Mouse (Mus musculus) layer of hippocampus, postnatal 36 days (tissue): ENCODE results near the gene Adamts2. TPM values are rescaled to one million over a fixed set of nuclear protein-coding genes. Genes with fewer than 3 reads are reported as not detected.

Experiments
- DNase-seq, 2 experiments: peaks; one replicate each; pipeline ENCODE4 v3.0.0; 2022
- total RNA-seq, 2 experiments: library from RNA; stranded (reverse); gene quantifications; 2 replicates each; pipeline ENCODE4 v1.2.3; 2021

The Adamts2 gene
- total RNA-seq, 2 experiments from 2014 or later: 15.7 to 15.9 TPM

DNA sequence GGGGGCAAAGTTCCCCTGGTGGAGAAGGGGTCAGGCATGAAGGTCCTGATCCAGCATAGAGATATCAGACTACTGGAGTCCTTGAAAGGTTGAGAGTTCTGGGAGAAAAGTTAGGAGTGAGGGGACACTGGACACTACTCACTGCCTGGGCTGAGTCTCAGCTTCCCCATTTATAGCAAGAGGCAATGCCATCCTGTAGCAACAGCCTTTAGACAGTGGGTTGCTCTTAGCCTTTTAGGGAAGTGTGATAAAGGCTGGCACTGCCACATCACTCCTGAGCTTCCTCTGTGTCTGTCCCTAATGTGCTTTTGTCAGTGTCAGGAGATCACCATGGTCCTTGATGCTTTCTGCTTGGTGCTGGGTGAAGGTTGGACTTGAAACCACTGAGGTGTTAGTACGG, 134.7 kb downstream of the Adamts2 start:
- DNase-seq: no peak

GRCm38 (mm10) chr11:50738436-50738835, 136.6 kb downstream of the Adamts2 start:
- DNase-seq: no peak

GRCm38 (mm10) chr11:50739453-50739852, 137.6 kb downstream of the Adamts2 start:
- no peak for DNase-seq

GRCm38 (mm10) chr11:50742146-50742545, 140.3 kb downstream of the Adamts2 start:
- DNase-seq: no peak

DNA sequence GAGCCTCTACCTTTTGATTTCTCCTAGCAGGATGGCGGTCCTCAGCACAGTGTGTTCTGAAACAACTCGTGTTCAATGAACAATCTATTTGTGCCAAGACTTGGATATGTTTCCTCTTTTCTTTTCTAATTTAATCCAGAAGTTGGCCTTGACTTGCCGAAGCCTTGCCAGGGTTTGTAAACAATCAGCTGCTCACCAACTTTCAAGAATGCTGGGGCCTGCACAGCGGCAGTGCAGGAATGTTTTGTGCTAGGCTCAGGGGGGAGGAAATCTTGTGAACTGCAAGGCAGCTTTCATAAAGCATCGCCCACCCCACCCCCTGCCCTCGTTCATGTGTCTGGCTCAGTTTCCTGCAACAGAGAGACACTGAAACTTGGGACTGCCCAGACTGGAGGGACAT, 143.1 kb downstream of the Adamts2 start:
- DNase-seq: peak; percentile 20 to 47

- DNase-seq: no peak
Observed at GRCm38 (mm10) chr11:50746508-50746907, 144.6 kb downstream of the Adamts2 start.

DNA sequence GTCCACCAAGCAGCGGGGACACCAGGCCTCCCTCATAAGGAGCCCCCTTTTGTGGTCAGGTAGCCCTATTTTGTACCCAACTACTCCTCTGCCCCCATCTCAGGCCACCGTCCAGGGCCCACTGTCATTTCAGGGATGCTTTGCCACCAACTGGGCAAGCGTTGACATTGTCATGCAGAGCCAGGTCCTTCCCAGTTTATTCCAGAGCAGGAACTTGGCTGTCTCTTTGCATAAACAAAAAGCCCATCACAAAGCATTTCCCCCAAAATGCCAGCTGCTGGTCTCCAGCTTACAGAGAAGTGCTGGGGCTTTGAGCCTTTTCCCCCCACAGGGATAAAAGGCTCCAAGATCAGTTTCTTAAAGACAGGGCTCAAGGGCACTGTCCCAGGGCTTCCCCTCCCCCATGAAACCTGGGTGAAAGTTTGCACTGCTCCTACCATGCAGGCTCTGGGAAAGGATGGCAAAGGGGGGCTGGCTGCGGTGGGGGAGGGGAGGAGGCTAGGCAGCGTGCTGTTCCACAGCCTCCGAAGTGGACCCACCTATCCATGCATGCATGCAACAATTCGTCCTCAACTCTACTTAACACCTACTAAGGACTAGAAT, 149.2 kb downstream of the Adamts2 start:
- no peak for DNase-seq

DNA sequence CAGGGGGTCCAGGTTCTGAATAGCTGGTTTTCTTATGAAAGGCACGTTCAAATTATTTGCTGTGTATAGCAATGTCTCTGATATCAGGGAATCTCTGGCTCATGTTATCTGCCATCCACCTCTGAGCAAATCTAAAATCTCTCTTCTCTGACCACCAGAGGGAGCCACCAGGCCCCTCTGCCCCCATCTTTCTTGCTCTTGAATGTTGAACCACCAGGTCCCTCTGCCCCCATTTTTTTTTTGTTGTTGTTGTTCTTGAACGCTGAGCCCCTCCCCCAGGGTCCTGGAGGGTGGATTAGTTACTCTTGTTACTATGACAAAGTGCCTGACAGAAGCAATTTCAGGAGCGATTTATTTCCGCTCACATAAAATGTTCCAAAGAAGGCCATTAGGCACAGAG, 155.9 kb downstream of the Adamts2 start:
- DNase-seq: no peak

DNA sequence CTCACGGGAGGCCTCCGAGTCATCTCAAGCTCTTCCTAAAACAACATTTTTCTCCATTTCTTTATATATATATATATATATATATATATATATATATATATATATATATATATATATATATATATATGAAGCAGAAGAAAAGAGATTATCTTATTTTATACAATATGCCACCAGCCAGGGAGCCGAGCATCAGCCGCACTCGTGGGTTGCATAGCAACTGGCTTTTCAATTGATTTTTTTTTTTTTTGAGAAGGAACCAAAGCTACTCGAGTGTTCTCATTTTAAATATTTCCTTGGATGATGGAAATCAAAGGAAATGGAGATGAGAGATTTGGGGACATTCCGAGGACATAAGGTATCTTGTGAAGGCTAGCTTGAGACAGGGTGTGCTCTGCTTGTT, 164.6 kb downstream of the Adamts2 start:
- DNase-seq: no peak

- no peak for DNase-seq
Observed at GRCm38 (mm10) chr11:50767039-50767438, 165.2 kb downstream of the Adamts2 start.

DNA sequence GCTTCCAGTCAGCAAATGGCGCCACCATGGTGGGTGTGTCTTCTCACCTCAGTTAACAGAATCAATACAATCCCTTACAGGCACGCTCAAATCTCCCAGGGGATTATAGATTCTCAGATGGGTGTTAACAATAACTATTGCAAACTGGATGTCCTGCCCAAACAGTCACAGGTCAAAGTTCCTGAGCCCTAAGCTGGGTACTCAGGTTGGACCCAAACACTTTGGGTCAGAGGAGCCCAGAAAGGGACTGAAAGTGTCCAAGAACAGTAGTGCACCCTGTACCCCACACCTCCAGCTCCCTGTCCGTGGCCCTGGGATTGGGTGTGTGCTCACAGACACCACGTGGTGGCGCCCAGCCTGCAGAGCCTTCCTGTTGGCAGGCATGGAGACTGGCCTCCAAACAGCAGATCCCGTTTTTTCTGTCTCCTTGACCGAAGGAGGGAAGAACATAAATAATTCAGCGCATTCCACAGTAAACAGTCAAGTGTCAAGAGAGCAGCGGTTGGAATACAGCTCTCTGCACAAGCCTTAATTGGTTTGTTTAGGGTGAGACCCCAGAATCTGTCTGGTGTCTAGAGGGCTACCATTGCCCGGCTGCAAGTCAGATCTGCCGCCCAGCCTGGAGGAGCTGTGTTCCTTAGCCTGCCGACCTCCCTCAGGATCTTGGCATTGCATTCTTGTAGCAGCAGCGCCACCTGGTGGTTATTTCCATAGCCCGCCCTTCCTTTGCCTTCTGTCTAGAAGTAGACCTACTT, 167.3 kb downstream of the Adamts2 start:
- DNase-seq: peak; percentile 83 to 88

- no peak for DNase-seq
Observed at GRCm38 (mm10) chr11:50771006-50771405, 169.1 kb downstream of the Adamts2 start.

DNA sequence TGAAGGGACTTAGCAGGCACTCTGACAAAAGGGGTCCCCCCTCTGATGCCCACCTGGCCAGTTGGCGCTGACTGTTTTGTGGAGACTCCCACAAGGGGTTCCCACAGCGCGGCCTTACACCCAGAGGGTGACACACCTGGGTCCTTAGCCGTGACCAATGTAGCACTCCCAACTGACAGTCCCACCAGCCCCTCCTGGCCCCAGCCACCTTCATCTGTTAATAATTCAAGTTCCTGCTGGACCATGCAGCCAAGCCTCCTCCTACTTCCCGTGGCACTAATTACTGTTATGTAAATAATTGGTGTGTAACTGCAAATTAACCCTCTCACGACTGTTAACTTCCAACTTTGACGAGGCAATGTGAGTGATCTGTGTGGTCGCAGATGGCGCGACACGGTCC, 195.8 kb downstream of the Adamts2 start:
- DNase-seq: no peak

DNA sequence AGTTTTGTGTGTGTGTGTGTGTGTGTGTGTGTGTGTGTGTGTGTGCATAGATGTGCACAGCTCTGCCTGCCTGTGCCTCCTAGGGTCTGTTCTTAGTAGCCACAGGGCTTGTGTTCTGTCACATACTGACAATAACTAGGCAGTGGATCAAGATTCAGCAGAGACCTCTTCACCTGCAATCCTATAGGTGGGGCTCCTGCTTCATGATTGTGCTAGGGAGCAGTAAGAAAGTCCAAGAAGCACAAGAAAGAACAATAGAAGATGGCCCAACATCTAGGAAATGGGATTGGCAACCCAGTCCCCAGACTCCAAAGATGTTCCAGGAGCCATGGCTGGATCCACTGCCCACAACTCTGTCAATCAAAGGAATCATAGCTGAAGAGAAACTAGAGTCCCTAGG, 197.0 kb downstream of the Adamts2 start:
- no peak for DNase-seq

DNA sequence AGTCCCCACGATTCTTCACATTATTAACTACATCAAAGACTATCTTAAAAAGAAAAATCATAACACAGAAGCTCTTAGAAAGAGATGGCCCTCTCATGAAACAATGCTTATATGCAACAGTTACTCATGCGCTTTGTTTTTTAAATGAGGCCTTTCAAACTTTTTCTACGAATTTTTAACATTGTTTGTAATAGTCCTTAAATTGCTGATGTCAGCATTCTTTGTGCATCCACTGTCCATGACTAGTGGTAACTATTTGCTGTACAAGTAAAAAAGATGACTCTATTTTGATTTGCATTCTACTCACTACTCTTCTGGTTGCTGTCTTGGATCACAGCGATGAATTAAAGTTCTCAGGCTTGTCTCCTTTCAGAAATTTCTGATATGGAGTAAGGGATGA, 212.3 kb downstream of the Adamts2 start:
- DNase-seq: no peak

GRCm38 (mm10) chr11:50826214-50826613, 224.3 kb downstream of the Adamts2 start:
- DNase-seq: no peak

GRCm38 (mm10) chr11:50827010-50827953, 225.4 kb downstream of the Adamts2 start, which contains the start of gene Zfp354c:
Zfp354c (minus strand) TSS chr11:50827724.
- peak; percentile 87 to 90 for DNase-seq

DNA sequence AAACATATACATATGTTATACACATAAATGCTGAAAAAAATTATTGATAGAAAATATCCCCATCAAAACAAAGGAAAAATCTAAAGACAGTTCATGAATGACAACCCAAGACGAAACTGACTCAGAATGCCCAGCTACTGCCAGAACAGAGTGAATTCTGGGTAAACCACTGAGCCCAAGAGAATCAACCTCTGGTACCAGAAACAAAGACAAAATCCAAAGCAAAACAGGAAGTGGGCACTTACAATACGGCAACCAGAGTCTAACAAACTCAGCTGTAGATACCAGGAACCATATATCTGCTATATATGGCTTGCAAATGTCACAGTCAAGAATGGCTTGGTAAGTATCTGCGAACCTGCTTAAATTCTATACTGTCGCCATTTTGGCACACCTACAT, 233.8 kb downstream of the Adamts2 start:
- no peak for DNase-seq

GRCm38 (mm10) chr11:50841023-50841735, 239.3 kb downstream of the Adamts2 start, which contains the start of gene Zfp879:
Zfp879 (minus strand) TSS chr11:50841552.
- peak; percentile 92 to 93 for DNase-seq

- no peak for DNase-seq
Observed at GRCm38 (mm10) chr11:50845951-50846350, 244.1 kb downstream of the Adamts2 start.

GRCm38 (mm10) chr11:50847047-50847446, 245.2 kb downstream of the Adamts2 start:
- no peak for DNase-seq

GRCm38 (mm10) chr11:50848520-50849137, 246.7 kb downstream of the Adamts2 start:
- DNase-seq: no peak
